Mouse (Mus musculus): ENCODE measurements around the gene Ptprn2. TPM values are rescaled to one million over a fixed set of nuclear protein-coding genes. Genes with fewer than 3 reads are reported as not detected.
"Not testable (repeated sequence)": the region's sequence is repeated elsewhere in the genome, so short reads cannot be mapped to it uniquely, and the experiment has no call there.

Gene Ptprn2
- polyA plus RNA-seq, 1 experiment: 1.2 TPM

GRCm38 (mm10) chr12:116498666-116499065 is 13.1 kb downstream of the Ptprn2 start:
- DNase-seq: no peak
- Histone ChIP-seq H3K27me3 (ENCODE audit: control insufficient read depth, insufficient read depth, low read length) (no peaks in the 10 kb centered on the region), H3K4me3 (ENCODE audit: control insufficient read depth, insufficient read depth, low read length) (no peak overlapping the region), H3K27ac (ENCODE audit: control insufficient read depth, insufficient read depth, low read length) (no peak overlapping the region), H3K4me1 (replicated peaks; ENCODE audit: control insufficient read depth, insufficient read depth, low read length) (no peaks in the 10 kb centered on the region), H3K36me3 (ENCODE audit: control insufficient read depth, insufficient read depth, low read length) (no peaks in the 10 kb centered on the region)
- TF ChIP-seq POLR2A (IDR thresholded peaks at IDR 0.05; ENCODE audit: control insufficient read depth, extremely low read depth, insufficient read depth, low read length, poor library complexity): no peak
- TF ChIP-seq CTCF (IDR thresholded peaks at IDR 0.05; ENCODE audit: borderline replicate concordance, control insufficient read depth, extremely low read depth, insufficient read depth, low read length, poor library complexity): no peak

GRCm38 (mm10) chr12:116500652-116501051 is 15.1 kb downstream of the Ptprn2 start:
- H3K27me3 ChIP-seq (ENCODE audit: control insufficient read depth, insufficient read depth, low read length): no peaks in the 10 kb centered on the region
- DNase-seq: no peak
- H3K27ac ChIP-seq (ENCODE audit: control insufficient read depth, insufficient read depth, low read length): no peak overlapping the region
- no peak for TF ChIP-seq CTCF (IDR thresholded peaks at IDR 0.05; ENCODE audit: borderline replicate concordance, control insufficient read depth, extremely low read depth, insufficient read depth, low read length, poor library complexity)
- TF ChIP-seq POLR2A (IDR thresholded peaks at IDR 0.05; ENCODE audit: control insufficient read depth, extremely low read depth, insufficient read depth, low read length, poor library complexity): no peak
- H3K36me3 ChIP-seq (ENCODE audit: control insufficient read depth, insufficient read depth, low read length): no peaks in the 10 kb centered on the region
- no peak overlapping the region for H3K4me3 ChIP-seq (ENCODE audit: control insufficient read depth, insufficient read depth, low read length)
- WGBS: 87% methylated on average over 11 of the region's 11 CpGs
- no peaks in the 10 kb centered on the region for H3K4me1 ChIP-seq (replicated peaks; ENCODE audit: control insufficient read depth, insufficient read depth, low read length)

- Histone ChIP-seq H3K36me3 (ENCODE audit: control insufficient read depth, insufficient read depth, low read length) (no peaks in the 10 kb centered on the region), H3K4me3 (ENCODE audit: control insufficient read depth, insufficient read depth, low read length) (no peak overlapping the region), H3K4me1 (replicated peaks; ENCODE audit: control insufficient read depth, insufficient read depth, low read length) (no peaks in the 10 kb centered on the region), H3K27ac (ENCODE audit: control insufficient read depth, insufficient read depth, low read length) (no peak overlapping the region), H3K27me3 (ENCODE audit: control insufficient read depth, insufficient read depth, low read length) (no peaks in the 10 kb centered on the region)
- no peak for TF ChIP-seq POLR2A (IDR thresholded peaks at IDR 0.05; ENCODE audit: control insufficient read depth, extremely low read depth, insufficient read depth, low read length, poor library complexity)
- TF ChIP-seq CTCF (IDR thresholded peaks at IDR 0.05; ENCODE audit: borderline replicate concordance, control insufficient read depth, extremely low read depth, insufficient read depth, low read length, poor library complexity): no peak
- 96% methylated on average over 1 of the region's 1 CpGs for WGBS
- no peak for DNase-seq
These were observed 27.0 kb downstream of the Ptprn2 start for GRCm38 (mm10) chr12:116512482-116512881.

- not testable (repeated sequence) for H3K4me1 ChIP-seq (replicated peaks; ENCODE audit: control insufficient read depth, insufficient read depth, low read length); H3K4me3 ChIP-seq (ENCODE audit: control insufficient read depth, insufficient read depth, low read length); H3K27me3 ChIP-seq (ENCODE audit: control insufficient read depth, insufficient read depth, low read length); H3K27ac ChIP-seq (ENCODE audit: control insufficient read depth, insufficient read depth, low read length); DNase-seq; H3K36me3 ChIP-seq (ENCODE audit: control insufficient read depth, insufficient read depth, low read length)
- 88% methylated on average over 2 of the region's 2 CpGs for WGBS
These were observed 28.3 kb downstream of the Ptprn2 start for GRCm38 (mm10) chr12:116513788-116514187.

- no peak for DNase-seq
- no peaks in the 10 kb centered on the region for H3K4me1 ChIP-seq (replicated peaks; ENCODE audit: control insufficient read depth, insufficient read depth, low read length)
- no peak for TF ChIP-seq POLR2A (IDR thresholded peaks at IDR 0.05; ENCODE audit: control insufficient read depth, extremely low read depth, insufficient read depth, low read length, poor library complexity)
- no peak for TF ChIP-seq CTCF (IDR thresholded peaks at IDR 0.05; ENCODE audit: borderline replicate concordance, control insufficient read depth, extremely low read depth, insufficient read depth, low read length, poor library complexity)
These were observed 30.3 kb downstream of the Ptprn2 start for GRCm38 (mm10) chr12:116515824-116516223.

GRCm38 (mm10) chr12:116528861-116529260 is 43.3 kb downstream of the Ptprn2 start:
- H3K27ac ChIP-seq (ENCODE audit: control insufficient read depth, insufficient read depth, low read length): no peak overlapping the region
- H3K4me1 ChIP-seq (replicated peaks; ENCODE audit: control insufficient read depth, insufficient read depth, low read length): no peaks in the 10 kb centered on the region
- H3K27me3 ChIP-seq (ENCODE audit: control insufficient read depth, insufficient read depth, low read length): no peaks in the 10 kb centered on the region
- no peak overlapping the region for H3K4me3 ChIP-seq (ENCODE audit: control insufficient read depth, insufficient read depth, low read length)
- no peak for DNase-seq
- WGBS: 82% methylated on average over 4 of the region's 4 CpGs
- H3K36me3 ChIP-seq (ENCODE audit: control insufficient read depth, insufficient read depth, low read length): no peaks in the 10 kb centered on the region
- TF ChIP-seq CTCF (IDR thresholded peaks at IDR 0.05; ENCODE audit: borderline replicate concordance, control insufficient read depth, extremely low read depth, insufficient read depth, low read length, poor library complexity) (no peak), POLR2A (IDR thresholded peaks at IDR 0.05; ENCODE audit: control insufficient read depth, extremely low read depth, insufficient read depth, low read length, poor library complexity) (no peak)

More at GRCm38 (mm10) chr12:116515824-116516223, 30.3 kb downstream of the Ptprn2 start:
- Histone ChIP-seq H3K4me3 (ENCODE audit: control insufficient read depth, insufficient read depth, low read length) (no peak overlapping the region), H3K27ac (ENCODE audit: control insufficient read depth, insufficient read depth, low read length) (no peak overlapping the region), H3K27me3 (ENCODE audit: control insufficient read depth, insufficient read depth, low read length) (no peaks in the 10 kb centered on the region), H3K36me3 (ENCODE audit: control insufficient read depth, insufficient read depth, low read length) (no peaks in the 10 kb centered on the region)

GRCm38 (mm10) chr12:116533281-116533680 is 47.8 kb downstream of the Ptprn2 start:
- no peaks in the 10 kb centered on the region for H3K27me3 ChIP-seq (ENCODE audit: control insufficient read depth, insufficient read depth, low read length)
- TF ChIP-seq POLR2A (IDR thresholded peaks at IDR 0.05; ENCODE audit: control insufficient read depth, extremely low read depth, insufficient read depth, low read length, poor library complexity) (no peak), CTCF (IDR thresholded peaks at IDR 0.05; ENCODE audit: borderline replicate concordance, control insufficient read depth, extremely low read depth, insufficient read depth, low read length, poor library complexity) (no peak)
- H3K36me3 ChIP-seq (ENCODE audit: control insufficient read depth, insufficient read depth, low read length): no peaks in the 10 kb centered on the region
- DNase-seq: no peak
- no peak overlapping the region for H3K27ac ChIP-seq (ENCODE audit: control insufficient read depth, insufficient read depth, low read length)
- no peaks in the 10 kb centered on the region for H3K4me1 ChIP-seq (replicated peaks; ENCODE audit: control insufficient read depth, insufficient read depth, low read length)
- H3K4me3 ChIP-seq (ENCODE audit: control insufficient read depth, insufficient read depth, low read length): no peak overlapping the region
